Mouse (Mus musculus) yolk sac, embryonic 10.5 days (tissue): ENCODE measurements around the gene Gm3072.
"Not testable (repeated sequence)": the region's sequence is repeated elsewhere in the genome, so short reads cannot be mapped to it uniquely, and the experiment has no call there.

Experiments used
- DNase-seq: peaks from one replicate; pipeline ENCODE4 v3.0.0-alpha.2; 2017; ENCODE audit warnings: low spot score

Gene Gm3072

GRCm38 (mm10) chr14:41624512-41624911 lies at the start of gene Gm3072:
TSS of gene Gm3072 (minus strand) at chr14:41624612.
- not testable (repeated sequence) for DNase-seq

GRCm38 (mm10) chr14:41648176-41648575 lies 23.8 kb upstream of the Gm3072 start:
- DNase-seq: not testable (repeated sequence)

- DNase-seq: not testable (repeated sequence)
Measured at GRCm38 (mm10) chr14:41646387-41646786, 22.0 kb upstream of the Gm3072 start, which contains the start of gene Gm3676. TSS of gene Gm3676 (minus strand) at chr14:41646487.

DNA sequence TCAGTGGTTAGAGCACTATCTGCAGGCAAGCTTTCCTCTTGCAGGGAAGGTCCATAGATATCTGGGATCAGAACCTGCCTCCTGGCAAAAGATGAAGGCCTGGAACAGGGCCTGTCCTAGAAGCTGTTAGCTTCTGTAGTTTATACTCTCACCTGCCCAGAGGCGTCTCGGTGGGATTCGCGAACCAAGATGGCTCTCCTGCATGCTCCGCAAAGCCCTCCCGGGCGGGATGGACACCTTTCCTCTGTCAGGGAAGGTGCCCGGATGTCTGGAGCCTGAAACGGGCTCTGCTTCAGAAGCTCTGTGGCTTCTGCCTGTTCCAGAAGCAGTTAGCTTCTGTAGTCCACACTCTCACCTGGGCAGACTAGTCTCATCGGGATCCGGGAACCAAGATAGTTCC lies 5.7 kb upstream of the Gm3072 start:
- DNase-seq: not testable (repeated sequence)

- DNase-seq: not testable (repeated sequence)
Measured at GRCm38 (mm10) chr14:41622535-41622934, 1.9 kb downstream of the Gm3072 start.

GRCm38 (mm10) chr14:41610690-41611089 lies 13.7 kb downstream of the Gm3072 start:
- not testable (repeated sequence) for DNase-seq

GRCm38 (mm10) chr14:41600935-41601334 lies 23.5 kb downstream of the Gm3072 start:
- DNase-seq: not testable (repeated sequence)

DNA sequence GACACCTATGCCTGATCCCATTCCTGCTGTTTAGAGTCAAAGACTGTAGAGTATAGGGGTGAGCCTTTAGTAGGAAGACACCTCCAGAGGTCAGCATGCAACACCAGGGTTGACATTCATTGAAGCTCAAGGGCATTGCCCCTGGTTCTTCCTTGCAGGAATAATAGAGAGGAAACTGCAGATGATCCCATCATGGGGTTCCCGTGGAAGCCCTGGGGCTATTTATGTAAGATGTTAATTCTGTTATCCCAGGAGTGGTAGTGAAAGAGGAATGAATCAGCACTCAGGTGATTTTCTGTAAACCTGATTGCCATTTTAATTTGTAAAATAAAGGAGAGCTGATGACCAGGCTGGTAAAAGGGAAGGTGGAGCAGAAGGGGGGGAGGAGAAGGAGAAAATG lies 38.1 kb downstream of the Gm3072 start:
- DNase-seq: not testable (repeated sequence)

- not testable (repeated sequence) for DNase-seq
Measured at GRCm38 (mm10) chr14:41572911-41573310, 51.5 kb downstream of the Gm3072 start, which contains the start of gene 1700049E17Rik2. TSS of gene 1700049E17Rik2 (plus strand) at chr14:41573211.
